Mouse (Mus musculus) liver, adult 2 months (tissue): Measurements from ENCODE around the gene Apol7e. TPM values are rescaled to one million over a fixed set of nuclear protein-coding genes. Genes with fewer than 3 reads are reported as not detected.
A peak's percentile ranks its signal among the peaks of the same experiment; 100 is the strongest.
"Not testable (repeated sequence)": the region's sequence is repeated elsewhere in the genome, so short reads cannot be mapped to it uniquely, and the experiment has no call there.

Source experiments
- DNase-seq: peaks from one replicate; pipeline ENCODE4 v3.0.0-alpha.2; 2011; ENCODE audit warnings: low read depth, low spot score; ENCODE audit errors: extremely low read depth
- H3K27ac ChIP-seq: fragments of 200-500 bp; replicated peaks from 2 replicates; pipeline ENCODE4 v1.5.1; 2012; ENCODE audit warnings: low read depth, mild to moderate bottlenecking, control low read depth, inconsistent platforms, low read length; ENCODE audit not compliant: insufficient read depth
- H3K27me3 ChIP-seq: fragments of 200-500 bp; 2 replicates; pipeline ENCODE4 v1.6.1; 2012; ENCODE audit warnings: mild to moderate bottlenecking, moderate library complexity, low read length, inconsistent platforms; ENCODE audit not compliant: control insufficient read depth, insufficient read depth
- H3K36me3 ChIP-seq: fragments of 200-500 bp; 2 replicates; pipeline ENCODE4 v1.6.1; 2012; ENCODE audit warnings: low read length, inconsistent platforms; ENCODE audit not compliant: control insufficient read depth, insufficient read depth
- H3K4me1 ChIP-seq: fragments of 200-500 bp; 2 replicates; pipeline ENCODE4 v1.6.1; 2011; ENCODE audit warnings: low read length; ENCODE audit not compliant: control insufficient read depth, insufficient read depth
- H3K4me3 ChIP-seq: fragments of 200-500 bp; 2 replicates; pipeline ENCODE4 v1.5.1; 2011; ENCODE audit warnings: low read depth, mild to moderate bottlenecking, control low read depth, low read length, moderate library complexity; ENCODE audit not compliant: insufficient read depth
- H3K79me2 ChIP-seq: fragments of 200-500 bp; 2 replicates; pipeline ENCODE4 v1.6.1; 2012; ENCODE audit warnings: inconsistent platforms, mild to moderate bottlenecking, low read length, moderate library complexity; ENCODE audit not compliant: control insufficient read depth, insufficient read depth
- H3K9ac ChIP-seq: fragments of 200-500 bp; 2 replicates; pipeline ENCODE4 v1.6.1; 2012; ENCODE audit warnings: low read depth, mild to moderate bottlenecking, control low read depth, inconsistent platforms, low read length
- CTCF ChIP-seq: fragments of 200-500 bp; IDR thresholded peaks from 2 replicates; pipeline ENCODE4 v1.5.1; 2011; ENCODE audit warnings: low read depth, low read length, control low read depth
- WGBS: fragments of 180-500 bp; shearing (Covaris S2); methylation state at CpG from one replicate; pipeline ENCODE4 v1.1.7; 2018; 5-methylcytosine and 5-hydroxymethylcytosine counted together
- polyA plus RNA-seq: library from polyadenylated mRNA; depleted of rRNA; stranded (reverse); fragments of >200 nt; gene quantifications from 2 replicates; pipeline ENCODE4 v1.2.3, GENCODE M21; 2012
- total RNA-seq: library from RNA; depleted of rRNA; stranded (reverse); fragments of >200 nt; gene quantifications from 2 replicates; pipeline ENCODE4 v1.2.3, GENCODE M21; 2014

Gene Apol7e
- total and polyA plus RNA-seq, 2 experiments, result 0.09 to 0.26 TPM

- WGBS, result 32% methylated on average over 11 of the region's 15 CpGs
- not testable (repeated sequence) for H3K27ac ChIP-seq
- DNase-seq, result peak; percentile 63
Measured at GRCm38 (mm10) chr15:77694687-77695295, 3.9 kb upstream of the Apol7e start.

GRCm38 (mm10) chr15:77705306-77705705 is 6.6 kb downstream of the Apol7e start:
- not testable (repeated sequence) for H3K79me2 ChIP-seq, H3K9ac ChIP-seq, H3K27ac ChIP-seq, H3K4me1 ChIP-seq, H3K4me3 ChIP-seq, DNase-seq, H3K27me3 ChIP-seq, H3K36me3 ChIP-seq
- WGBS, result 90% methylated on average over 3 of the region's 3 CpGs

More at GRCm38 (mm10) chr15:77694687-77695295, 3.9 kb upstream of the Apol7e start:
- H3K27me3 ChIP-seq, H3K9ac ChIP-seq, H3K4me1 ChIP-seq, H3K36me3 ChIP-seq, H3K79me2 ChIP-seq, H3K4me3 ChIP-seq: not testable (repeated sequence)
- peak; percentile 62 for TF ChIP-seq CTCF

- H3K27ac ChIP-seq, H3K36me3 ChIP-seq, H3K27me3 ChIP-seq, H3K4me1 ChIP-seq, H3K79me2 ChIP-seq, DNase-seq, H3K9ac ChIP-seq, H3K4me3 ChIP-seq: not testable (repeated sequence)
- WGBS, result 77% methylated on average over 1 of the region's 1 CpGs
Measured at GRCm38 (mm10) chr15:77708936-77709335, 10.3 kb downstream of the Apol7e start.

GRCm38 (mm10) chr15:77718240-77718639 is 19.6 kb downstream of the Apol7e start:
- H3K4me3 ChIP-seq, H3K9ac ChIP-seq, H3K27me3 ChIP-seq, H3K4me1 ChIP-seq, H3K79me2 ChIP-seq, H3K27ac ChIP-seq, DNase-seq, H3K36me3 ChIP-seq: not testable (repeated sequence)
- 43% methylated on average over 3 of the region's 6 CpGs for WGBS

- no CpG with 5 or more reads among the region's 3 CpGs for WGBS
- not testable (repeated sequence) for DNase-seq, H3K36me3 ChIP-seq, H3K4me1 ChIP-seq, H3K27me3 ChIP-seq, H3K9ac ChIP-seq, H3K79me2 ChIP-seq, H3K27ac ChIP-seq, H3K4me3 ChIP-seq
Measured at GRCm38 (mm10) chr15:77721509-77721908, 22.9 kb downstream of the Apol7e start.

GRCm38 (mm10) chr15:77724208-77724911 is 25.7 kb downstream of the Apol7e start:
- DNase-seq, H3K27ac ChIP-seq, H3K27me3 ChIP-seq, H3K4me1 ChIP-seq, H3K79me2 ChIP-seq, H3K36me3 ChIP-seq, H3K4me3 ChIP-seq, H3K9ac ChIP-seq: not testable (repeated sequence)
- WGBS, result 37% methylated on average over 3 of the region's 10 CpGs

- not testable (repeated sequence) for H3K4me1 ChIP-seq, DNase-seq, H3K27ac ChIP-seq, H3K4me3 ChIP-seq, H3K79me2 ChIP-seq, H3K27me3 ChIP-seq, H3K9ac ChIP-seq, H3K36me3 ChIP-seq
- 65% methylated on average over 6 of the region's 6 CpGs for WGBS
Measured at GRCm38 (mm10) chr15:77725393-77726020, 26.9 kb downstream of the Apol7e start.
